Mouse (Mus musculus) lung, postnatal 0 days (tissue): ENCODE measurements around the gene Dclk1.

ENCODE experiments used
- CTCF ChIP-seq: IDR thresholded peaks from 2 replicates; pipeline ENCODE4 v1.5.1; 2016; ENCODE audit warnings: antibody characterized with exemption, mild to moderate bottlenecking
- EP300 ChIP-seq: IDR thresholded peaks from 2 replicates; pipeline ENCODE4 v1.6.1; 2016; ENCODE audit warnings: antibody characterized with exemption, mild to moderate bottlenecking, control low read depth

- TF ChIP-seq CTCF (no peak), EP300 (no peak)
Measured at GRCm38 (mm10) chr3:55358486-55358885, 116.3 kb downstream of the Dclk1 start.
